In genomic region chr11:72068026-72068425, GRCm38 (mm10) we compare ENCODE assay signal across 10 mouse cellular contexts. TPM values are rescaled to one million over a fixed set of nuclear protein-coding genes. Genes with fewer than 3 reads are reported as not detected.
DNase-seq lines count a peak whose midpoint lies in the region.
"Had no signal": no experiment of that assay in that cellular context is flagged by ENCODE, and none has a peak within 500 bp of the region (broad histone marks: within the 10 kb centered on the region; RNA-seq: fewer than 3 reads in every experiment).

No protein-coding gene starts in this region.

- DNase-seq in left cerebral cortex, postnatal 4 days: peak; percentile 62
- DNase-seq in left cerebral cortex, adult 18-20 months (ENCODE audit: low spot score in 2 of 2): no peak
- DNase-seq in cerebellum, adult 18-20 months: peak; percentile 69 to 72
- peak; percentile 55 to 63 for DNase-seq in cerebellum, postnatal 36 days
- DNase-seq in retina, embryonic 14.5 days (ENCODE audit: low spot score): peak; percentile 38
- DNase-seq in spleen, adult 12 weeks (ENCODE audit: low spot score): no peak
- no peak for DNase-seq in spleen, postnatal 36 days (ENCODE audit: low spot score in 2 of 2)
- DNase-seq: gastrocnemius, adult 2 months; kidney, postnatal 25 days; thymus, postnatal 36 days had no signal

- intact Hi-C loops in left cerebral cortex, postnatal 4 days (cut with DNase I): no loop called here

RNA-seq across cellular contexts. Expression of gene Pimreg, which starts 26.2 kb away (rescaled TPM):
- total RNA-seq in left cerebral cortex, postnatal 4 days (2021): 1 to 10 TPM; 9.3 to 9.7 TPM
- not detected for total RNA-seq in left cerebral cortex, adult 18-20 months (2021)
- total RNA-seq: gastrocnemius, adult 2 months had no signal

RNA-seq across cellular contexts. Expression of gene Aipl1, which starts 30.7 kb away (rescaled TPM):
- under 1 TPM; 0.14 to 0.26 TPM for total RNA-seq in left cerebral cortex, postnatal 4 days (2021)
- total RNA-seq in left cerebral cortex, adult 18-20 months (2021): not detected
- total RNA-seq: gastrocnemius, adult 2 months had no signal

Comparison
In these comparisons a context has a peak if more than half of its experiments do, and no peak if none do; other contexts are left out.
1. DNase-seq: peak in left cerebral cortex, postnatal 4 days (single experiment), cerebellum, adult 18-20 months (2 of 2), cerebellum, postnatal 36 days (2 of 2) and retina, embryonic 14.5 days (single experiment); none in left cerebral cortex, adult 18-20 months (0 of 2), spleen, adult 12 weeks (single experiment) and spleen, postnatal 36 days (0 of 2).
2. RNA of gene Pimreg, which starts 26.2 kb away (total RNA-seq): 9.3 to 9.7 TPM in left cerebral cortex, postnatal 4 days; not detected in left cerebral cortex, adult 18-20 months; every median in the first group is over 4 times any median in the second.